Comparison of ENCODE assay signal across 8 mouse cellular contexts in the genomic region with DNA sequence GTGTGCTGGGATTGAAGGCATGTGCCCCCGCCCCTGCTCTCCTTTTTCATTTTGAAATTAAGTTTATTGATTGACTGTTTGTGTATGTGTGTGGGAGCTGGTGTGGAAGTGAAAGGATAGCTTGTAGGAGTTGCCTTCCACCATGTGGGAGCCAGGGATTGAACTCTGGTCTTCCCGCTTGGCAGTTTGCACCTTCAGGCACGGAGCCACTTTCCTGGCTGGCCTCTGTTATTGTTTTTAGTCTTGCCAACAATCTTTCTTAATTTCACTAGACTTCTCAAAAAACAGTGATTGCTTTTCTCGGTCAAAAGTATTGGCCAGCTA. TPM values are rescaled to one million over a fixed set of nuclear protein-coding genes. Genes with fewer than 3 reads are reported as not detected.
DNase-seq lines count a peak whose midpoint lies in the region; ATAC-seq lines count a peak whose summit lies in the region.

No protein-coding gene starts in this region.

- H3K27ac ChIP-seq in heart, embryonic 13.5 days (replicated peaks), result no peak overlapping the region
- no peak overlapping the region for H3K27ac ChIP-seq in embryonic facial prominence, embryonic 12.5 days
- peak overlapping the region; percentile 51 for H3K27ac ChIP-seq in intestine, embryonic 15.5 days
- no peak overlapping the region for H3K27ac ChIP-seq in midbrain, embryonic 13.5 days

- WGBS in heart, embryonic 13.5 days, result 63% methylated on average over 4 of the region's 4 CpGs
- 76% methylated on average over 4 of the region's 4 CpGs for WGBS in embryonic facial prominence, embryonic 12.5 days
- 63% methylated on average over 4 of the region's 4 CpGs for WGBS in intestine, embryonic 15.5 days
- WGBS in midbrain, embryonic 13.5 days, result 78% methylated on average over 4 of the region's 4 CpGs

- DNase-seq in heart, adult 11 months, result no peak
- no peak for DNase-seq in gastrocnemius, postnatal 14 days
- no peak for DNase-seq in cerebellum, adult 11 months
- no peak for DNase-seq in ovary, postnatal 36 days (ENCODE audit: low spot score)

- peak overlapping the region; percentile 59 for H3K4me3 ChIP-seq in heart, embryonic 13.5 days
- no peak overlapping the region; the same call in 1 of the 2 replicates for H3K4me3 ChIP-seq in embryonic facial prominence, embryonic 12.5 days
- peak overlapping the region; percentile 43; the same call in 1 of the 2 replicates for H3K4me3 ChIP-seq in intestine, embryonic 15.5 days (replicated peaks)
- H3K4me3 ChIP-seq in midbrain, embryonic 13.5 days (replicated peaks), result peak overlapping the region; percentile 50

- no peak overlapping the region for H3K9ac ChIP-seq in heart, embryonic 13.5 days
- no peak overlapping the region for H3K9ac ChIP-seq in embryonic facial prominence, embryonic 12.5 days
- H3K9ac ChIP-seq in intestine, embryonic 15.5 days, result no peak overlapping the region
- no peak overlapping the region for H3K9ac ChIP-seq in midbrain, embryonic 13.5 days (replicated peaks)

- H3K4me1 ChIP-seq in heart, embryonic 13.5 days, result peaks cover 13% of the 10 kb centered on the region
- H3K4me1 ChIP-seq in embryonic facial prominence, embryonic 12.5 days, result peaks cover 6% of the 10 kb centered on the region; the same call in 1 of the 2 replicates
- H3K4me1 ChIP-seq in intestine, embryonic 15.5 days (replicated peaks), result 0 out of 2 replicates have a peak, but pooled peaks cover 10% of the 10 kb centered on the region
- H3K4me1 ChIP-seq in midbrain, embryonic 13.5 days (replicated peaks), result peaks cover 14% of the 10 kb centered on the region; the same call in 1 of the 2 replicates

- H3K4me2 ChIP-seq in heart, embryonic 13.5 days, result peak overlapping the region; percentile 76
- H3K4me2 ChIP-seq in embryonic facial prominence, embryonic 12.5 days (replicated peaks), result peak overlapping the region; percentile 49; the same call in 1 of the 2 replicates
- H3K4me2 ChIP-seq in intestine, embryonic 15.5 days (replicated peaks), result peak overlapping the region; percentile 68
- H3K4me2 ChIP-seq in midbrain, embryonic 13.5 days (replicated peaks), result peak overlapping the region; percentile 63

- intact Hi-C loops in gastrocnemius, postnatal 14 days (cut with DNase I; ENCODE audit: low total_unique reads), result no loop called here

- no peaks in the 10 kb centered on the region for H3K36me3 ChIP-seq in heart, embryonic 13.5 days
- H3K36me3 ChIP-seq in embryonic facial prominence, embryonic 12.5 days, result no peaks in the 10 kb centered on the region
- H3K36me3 ChIP-seq in intestine, embryonic 15.5 days, result no peaks in the 10 kb centered on the region
- no peaks in the 10 kb centered on the region for H3K36me3 ChIP-seq in midbrain, embryonic 13.5 days

- ATAC-seq in heart, embryonic 13.5 days (ENCODE audit: extremely low read depth, insufficient number of reproducible peaks, low FRiP score, low TSS enrichment), result no peak
- ATAC-seq in embryonic facial prominence, embryonic 12.5 days (ENCODE audit: insufficient number of reproducible peaks, insufficient read depth, low FRiP score, low TSS enrichment), result no peak
- no peak for ATAC-seq in intestine, embryonic 15.5 days
- no peak for ATAC-seq in midbrain, embryonic 13.5 days

- no peaks in the 10 kb centered on the region for H3K9me3 ChIP-seq in heart, embryonic 13.5 days
- H3K9me3 ChIP-seq in embryonic facial prominence, embryonic 12.5 days, result no peaks in the 10 kb centered on the region
- H3K9me3 ChIP-seq in intestine, embryonic 15.5 days, result no peaks in the 10 kb centered on the region
- H3K9me3 ChIP-seq in midbrain, embryonic 13.5 days, result no peaks in the 10 kb centered on the region

- no peaks in the 10 kb centered on the region for H3K27me3 ChIP-seq in heart, embryonic 13.5 days (replicated peaks)
- no peaks in the 10 kb centered on the region for H3K27me3 ChIP-seq in embryonic facial prominence, embryonic 12.5 days
- no peaks in the 10 kb centered on the region for H3K27me3 ChIP-seq in intestine, embryonic 15.5 days (replicated peaks)
- H3K27me3 ChIP-seq in midbrain, embryonic 13.5 days, result no peaks in the 10 kb centered on the region

RNA-seq across cellular contexts. Expression of gene Zfp217, which starts 35.9 kb away (rescaled TPM):
- 2.4 and 3.0 TPM in 2 replicates for polyA plus RNA-seq in heart, embryonic 13.5 days (2015; fragmentation: Nextera tagmentation; extraction: Ambion mirVana)
- 4.5 and 4.9 TPM in 2 replicates for polyA plus RNA-seq in embryonic facial prominence, embryonic 12.5 days (2016; fragmentation: Nextera tagmentation; extraction: Ambion mirVana)
- 3.3 and 3.7 TPM in 2 replicates for polyA plus RNA-seq in intestine, embryonic 15.5 days (2015; fragmentation: Nextera tagmentation; extraction: Ambion mirVana)
- polyA plus RNA-seq in midbrain, embryonic 13.5 days (2015; fragmentation: Nextera tagmentation; extraction: Ambion mirVana), result 1.8 and 1.9 TPM in 2 replicates
- 10 to 100 TPM in 1 of 2 experiments, 1 to 10 TPM in 1; 7.7 to 10.1 TPM for total RNA-seq in gastrocnemius, postnatal 14 days (2021)
